Mouse (Mus musculus) small intestine, adult 2 months (tissue): ENCODE results near the gene Abcf3.

Experiments used
- CTCF ChIP-seq: fragments of 200-500 bp; IDR thresholded peaks from 2 replicates; pipeline ENCODE4 v1.5.1; 2012; ENCODE audit warnings: low read depth, mild to moderate bottlenecking, control low read depth, inconsistent platforms, low read length, moderate library complexity, mixed read lengths; ENCODE audit not compliant: insufficient replicate concordance, insufficient read length; ENCODE audit errors: extremely low read depth
- POLR2A ChIP-seq: fragments of 200-500 bp; IDR thresholded peaks from 2 replicates; pipeline ENCODE4 v1.6.1; 2012; ENCODE audit warnings: low read depth, mild to moderate bottlenecking, control low read depth, inconsistent platforms, low read length, moderate library complexity

DNA sequence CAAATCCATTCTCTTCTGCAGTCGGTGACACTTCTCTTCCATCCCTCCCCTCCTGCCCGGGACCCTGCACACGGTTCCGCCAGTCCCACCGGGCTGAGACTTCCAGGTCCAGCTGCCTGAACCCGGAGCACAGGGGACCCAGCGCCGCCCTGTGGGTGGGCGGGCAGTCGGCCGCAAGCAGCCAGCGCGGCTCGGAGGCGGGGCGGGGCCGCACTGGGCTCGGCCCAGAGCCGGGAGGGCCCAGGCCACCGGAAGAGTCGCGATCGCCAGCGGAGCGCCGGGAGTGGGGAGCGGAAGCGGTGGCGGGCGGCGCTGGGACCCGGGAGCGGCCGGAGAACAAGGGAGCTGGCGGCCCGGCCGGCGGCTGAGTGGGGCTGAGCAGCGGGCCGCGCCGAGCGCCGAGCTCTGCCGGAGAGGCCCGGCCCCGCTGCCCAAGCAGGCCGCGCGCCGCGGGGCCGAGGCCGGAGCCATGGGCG lies 31.6 kb upstream of the Abcf3 start, which contains the start of gene Dvl3:
- TF ChIP-seq CTCF (peak; percentile 31; the same call in 1 of the 2 replicates), POLR2A (peak; percentile 87)
